In the genomic region with DNA sequence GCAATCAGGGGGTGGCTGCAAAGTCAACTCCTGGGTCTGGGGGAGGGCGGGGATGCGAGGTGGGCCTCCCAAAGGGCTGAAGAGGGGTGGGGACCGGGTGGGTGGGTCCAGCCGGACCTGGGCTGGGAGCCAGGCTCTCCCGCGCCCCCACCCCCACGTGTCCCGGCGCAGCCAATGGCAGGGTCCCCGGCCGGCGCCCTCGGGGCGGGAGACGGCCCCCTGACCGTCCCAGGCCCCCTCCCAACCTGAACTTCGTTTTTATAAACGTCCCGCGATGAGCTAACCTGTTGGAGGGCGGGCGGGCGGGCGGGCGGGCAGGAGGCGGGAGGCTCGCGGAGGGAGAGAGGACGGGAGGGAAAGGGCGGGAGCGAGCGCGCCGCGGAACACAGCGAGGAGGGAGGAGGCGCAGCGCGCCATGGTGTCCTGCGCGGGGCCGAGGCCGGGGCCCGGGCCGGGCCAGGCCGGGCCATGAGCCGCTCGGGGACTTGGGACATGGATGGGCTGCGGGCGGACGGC, we compare ENCODE assay signal across 10 mouse cellular contexts. TPM values are rescaled to one million over a fixed set of nuclear protein-coding genes. Genes with fewer than 3 reads are reported as not detected.
DNase-seq lines count a peak whose midpoint lies in the region; TF ChIP-seq lines count a peak whose summit lies in the region.
"Had no signal": no experiment of that assay in that cellular context is flagged by ENCODE, and none has a peak within 500 bp of the region (broad histone marks: within the 10 kb centered on the region; RNA-seq: fewer than 3 reads in every experiment).

Gene Hoxd13, plus strand, starts transcription at position 469 of the 516 bp plus-strand sequence.

- H3K9me3 ChIP-seq in hindbrain, embryonic 10.5 days, result no peaks in the 10 kb centered on the region
- H3K9me3 ChIP-seq in midbrain, embryonic 10.5 days (replicated peaks), result no peaks in the 10 kb centered on the region

- no peaks in the 10 kb centered on the region for H3K4me1 ChIP-seq in kidney, adult 2 months (ENCODE audit: control insufficient read depth, insufficient read depth, low read length)
- H3K4me1 ChIP-seq in bone marrow macrophage, adult 2 months (ENCODE audit: control insufficient read depth, insufficient read depth, low read length), result 0 out of 2 replicates have a peak, but pooled peaks cover 2% of the 10 kb centered on the region
- peaks cover 17% of the 10 kb centered on the region for H3K4me1 ChIP-seq in hindbrain, embryonic 10.5 days (replicated peaks)
- H3K4me1 ChIP-seq in midbrain, embryonic 10.5 days, result peaks cover 17% of the 10 kb centered on the region

- H3K27me3 ChIP-seq in kidney, adult 2 months (replicated peaks; ENCODE audit: control insufficient read depth, insufficient read depth, low read length), result peaks cover 10% of the 10 kb centered on the region
- peaks cover 100% of the 10 kb centered on the region for H3K27me3 ChIP-seq in hindbrain, embryonic 10.5 days (ENCODE audit: insufficient read depth, poor library complexity, severe bottlenecking)
- peaks cover 100% of the 10 kb centered on the region for H3K27me3 ChIP-seq in midbrain, embryonic 10.5 days (ENCODE audit: low read depth, poor library complexity, severe bottlenecking)

- TF ChIP-seq POLR2A in kidney, adult 2 months (IDR thresholded peaks at IDR 0.05; ENCODE audit: low read depth, low read length), result no peak
- no peak for TF ChIP-seq POLR2A in bone marrow macrophage, adult 2 months (IDR thresholded peaks at IDR 0.05; ENCODE audit: borderline replicate concordance, low read depth, low read length)

- H3K27ac ChIP-seq in kidney, adult 2 months (ENCODE audit: insufficient read depth, low read depth, low read length), result no peak within 1 kb of the TSS
- H3K27ac ChIP-seq in bone marrow macrophage, adult 2 months (ENCODE audit: insufficient read depth, low read depth, low read length), result no peak within 1 kb of the TSS
- no peak within 1 kb of the TSS for H3K27ac ChIP-seq in hindbrain, embryonic 10.5 days
- no peak within 1 kb of the TSS for H3K27ac ChIP-seq in midbrain, embryonic 10.5 days (replicated peaks)

- no peak for DNase-seq in kidney, adult 2 months
- DNase-seq in kidney, adult 11 months, result no peak
- no peak for DNase-seq in hindbrain, embryonic 10.5 days (ENCODE audit: low spot score)
- no peak for DNase-seq in midbrain, embryonic 10.5 days (ENCODE audit: low spot score)
- DNase-seq in Muller cell, postnatal 12 days (ENCODE audit: inconsistent ontology term), result no peak
- DNase-seq in MN1 (ENCODE audit: low spot score), result no peak
- DNase-seq in left cerebral cortex, postnatal 4 days, result no peak
- DNase-seq: cerebellum, adult 9-10 months had no signal

- peak within 1 kb of the TSS; percentile 5; the same call in 1 of the 2 replicates for H3K4me3 ChIP-seq in kidney, adult 2 months (ENCODE audit: insufficient read depth, low read depth, low read length)
- H3K4me3 ChIP-seq in bone marrow macrophage, adult 2 months (ENCODE audit: insufficient read depth, low read length), result peak within 1 kb of the TSS; percentile 25; the same call in 1 of the 2 replicates
- H3K4me3 ChIP-seq in hindbrain, embryonic 10.5 days, result peak within 1 kb of the TSS; percentile 49
- H3K4me3 ChIP-seq in midbrain, embryonic 10.5 days, result peak within 1 kb of the TSS; percentile 51

- 1% methylated on average over 23 of the region's 51 CpGs for WGBS in kidney, adult 2 months
- under 1% methylated on average over 46 of the region's 51 CpGs for WGBS in hindbrain, embryonic 10.5 days
- WGBS in midbrain, embryonic 10.5 days, result under 1% methylated on average over 34 of the region's 51 CpGs

- intact Hi-C loops in left cerebral cortex, postnatal 4 days (cut with DNase I), result no loop called here

- TF ChIP-seq CTCF in kidney, adult 2 months (conservative IDR thresholded peaks at IDR 0.05; ENCODE audit: insufficient read depth, insufficient read length, low read depth, low read length), result no peak
- TF ChIP-seq CTCF in bone marrow macrophage, adult 2 months (IDR thresholded peaks at IDR 0.05; ENCODE audit: low read depth, low read length), result no peak

- H3K36me3 ChIP-seq in kidney, adult 2 months (ENCODE audit: control insufficient read depth, insufficient read depth, low read length), result no peaks in the 10 kb centered on the region
- no peaks in the 10 kb centered on the region for H3K36me3 ChIP-seq in hindbrain, embryonic 10.5 days
- H3K36me3 ChIP-seq in midbrain, embryonic 10.5 days, result no peaks in the 10 kb centered on the region
- H3K36me3 ChIP-seq: G1E had no signal

RNA-seq across cellular contexts. Expression of gene Hoxd13, which starts in this region (rescaled TPM):
- not detected in 2 replicates for polyA plus RNA-seq in kidney, adult 2 months (2012; rRNA removed)
- polyA plus RNA-seq in bone marrow macrophage, adult 2 months (2012; ENCODE audit: insufficient read depth, insufficient read length, missing spikeins), result not detected in 2 replicates
- polyA plus RNA-seq in hindbrain, embryonic 10.5 days (2016; fragmentation: Nextera tagmentation; extraction: Ambion mirVana), result not detected in 2 replicates
- polyA plus RNA-seq in midbrain, embryonic 10.5 days (2016; fragmentation: Nextera tagmentation; extraction: Ambion mirVana), result 0.05 TPM in 1 of 2 replicates, not detected in the other
- total RNA-seq in left cerebral cortex, postnatal 4 days (2021), result not detected
- polyA plus RNA-seq: G1E had no signal
